Mouse (Mus musculus) bone marrow, adult 2 months (tissue): ENCODE results near the gene Trf.

ENCODE experiments used
- CTCF ChIP-seq: fragments of 200-500 bp; IDR thresholded peaks from 2 replicates; pipeline ENCODE4 v1.5.1; 2011; ENCODE audit warnings: low read length, control low read depth; ENCODE audit not compliant: control insufficient read depth, insufficient read depth
- POLR2A ChIP-seq: fragments of 200-500 bp; IDR thresholded peaks from 2 replicates; pipeline ENCODE4 v1.6.1; 2011; ENCODE audit warnings: low read depth, mild to moderate bottlenecking, control low read depth, low read length, borderline replicate concordance; ENCODE audit not compliant: control insufficient read depth

DNA sequence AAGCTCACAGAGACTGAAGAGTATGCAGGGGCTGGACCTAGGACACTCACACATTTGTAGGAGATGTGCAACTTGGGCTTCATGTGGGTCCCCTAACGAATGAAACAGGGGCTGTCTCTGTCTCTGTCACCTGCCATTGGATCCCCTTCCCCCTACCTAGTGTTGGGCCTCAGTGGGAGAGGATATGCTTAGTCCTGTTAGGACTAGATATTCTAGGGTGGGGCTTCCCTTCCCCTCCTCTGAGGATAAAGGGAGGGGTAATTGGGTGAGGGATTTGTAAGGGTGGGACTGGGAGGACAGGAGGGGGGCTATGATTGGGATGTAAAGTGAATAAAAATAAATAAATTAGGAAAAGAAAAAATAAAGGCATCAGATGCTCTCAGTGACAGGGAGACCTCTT, 45.4 kb upstream of the Trf start:
- TF ChIP-seq POLR2A (no peak), CTCF (no peak)
